Mouse (Mus musculus) kidney, embryonic 14.5 days (tissue): ENCODE results near the gene Mthfd2. TPM values are rescaled to one million over a fixed set of nuclear protein-coding genes. Genes with fewer than 3 reads are reported as not detected.
"Not testable (repeated sequence)": the region's sequence is repeated elsewhere in the genome, so short reads cannot be mapped to it uniquely, and the experiment has no call there.

Experiments
- ATAC-seq: fragments of 200-750 bp; cut with Nextera tagmentation; 2 replicates; pipeline ENCODE4 v1.8.0; 2017; ENCODE audit warnings: moderate number of reproducible peaks, mild to moderate bottlenecking, moderate TSS enrichment, moderate library complexity; ENCODE audit not compliant: low FRiP score, low TSS enrichment
- H3K27ac ChIP-seq: fragments of 300-500 bp; sonication (generic); 2 replicates; pipeline ENCODE4 v1.5.1; 2014; ENCODE audit warnings: low read depth, mild to moderate bottlenecking, low read length, moderate library complexity, mixed read lengths
- H3K27me3 ChIP-seq: fragments of 300-500 bp; sonication (generic); 2 replicates; pipeline ENCODE4 v1.6.1; 2014; ENCODE audit warnings: mild to moderate bottlenecking, low read length; ENCODE audit not compliant: control insufficient read depth, insufficient read depth
- H3K36me3 ChIP-seq: fragments of 300-500 bp; sonication (generic); 2 replicates; pipeline ENCODE4 v1.6.1; 2014; ENCODE audit warnings: low read length, mixed read lengths; ENCODE audit not compliant: control insufficient read depth, insufficient read depth
- H3K4me1 ChIP-seq: fragments of 300-500 bp; sonication (generic); 2 replicates; pipeline ENCODE4 v1.6.1; 2014; ENCODE audit warnings: low read length, mixed read lengths; ENCODE audit not compliant: control insufficient read depth, insufficient read depth
- H3K4me2 ChIP-seq: fragments of 300-500 bp; sonication (generic); replicated peaks from 2 replicates; pipeline ENCODE4 v1.6.1; 2014; ENCODE audit warnings: low read depth, mild to moderate bottlenecking, low read length
- H3K4me3 ChIP-seq: fragments of 300-500 bp; sonication (generic); 2 replicates; pipeline ENCODE4 v1.5.1; 2014; ENCODE audit warnings: mild to moderate bottlenecking, low read length
- H3K9ac ChIP-seq: fragments of 300-500 bp; sonication (generic); 2 replicates; pipeline ENCODE4 v1.6.1; 2014; ENCODE audit warnings: low read depth, mild to moderate bottlenecking, low read length, moderate library complexity
- H3K9me3 ChIP-seq: fragments of 300-500 bp; sonication (generic); 2 replicates; pipeline ENCODE4 v1.6.1; 2016; ENCODE audit warnings: low read length; ENCODE audit not compliant: control insufficient read depth
- whole genome bisulfite sequencing: fragments of 180-500 bp; shearing (Covaris S2); extraction: QIAGEN DNeasy Blood & Tissue Kit; methylation state at CpG from one replicate; pipeline ENCODE4 v1.1.7; 2014; 5-methylcytosine and 5-hydroxymethylcytosine counted together
- polyA plus RNA-seq: library from polyadenylated mRNA; unstranded; fragments of >200 nt; fragmentation: Nextera tagmentation; extraction: Ambion mirVana; gene quantifications from 2 replicates; pipeline ENCODE4 v1.2.1, GENCODE M21; 2014

Gene Mthfd2
- polyA plus RNA-seq, 1 experiment from 2014 or later = 50.8 TPM

DNA sequence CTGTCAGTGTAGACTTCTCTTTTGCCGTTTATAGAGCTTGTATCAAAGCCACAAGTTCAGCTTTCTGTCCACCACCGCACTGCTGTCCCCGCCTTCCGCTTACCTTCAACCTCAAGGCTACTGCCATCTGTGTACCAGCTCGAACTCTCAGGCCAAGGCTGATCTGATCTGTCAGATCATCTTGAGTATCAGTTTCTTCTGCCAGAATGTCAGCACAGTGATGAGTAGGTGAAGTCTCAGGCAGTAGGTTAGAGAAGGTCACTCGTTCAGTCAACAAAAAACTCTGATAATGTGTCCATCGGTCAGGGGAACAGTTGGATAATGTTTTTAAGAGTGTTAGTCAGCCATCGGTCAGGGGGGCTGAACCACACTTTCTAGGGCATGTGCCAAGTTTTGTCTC lies 19.6 kb upstream of the Mthfd2 start:
- not testable (repeated sequence) for H3K4me3 ChIP-seq, H3K4me2 ChIP-seq, H3K9me3 ChIP-seq, ATAC-seq, H3K4me1 ChIP-seq, H3K27ac ChIP-seq, H3K27me3 ChIP-seq, H3K9ac ChIP-seq
- peaks cover 30% of the 10 kb centered on the region for H3K36me3 ChIP-seq
- 91% methylated on average over 8 of the region's 8 CpGs for WGBS

DNA sequence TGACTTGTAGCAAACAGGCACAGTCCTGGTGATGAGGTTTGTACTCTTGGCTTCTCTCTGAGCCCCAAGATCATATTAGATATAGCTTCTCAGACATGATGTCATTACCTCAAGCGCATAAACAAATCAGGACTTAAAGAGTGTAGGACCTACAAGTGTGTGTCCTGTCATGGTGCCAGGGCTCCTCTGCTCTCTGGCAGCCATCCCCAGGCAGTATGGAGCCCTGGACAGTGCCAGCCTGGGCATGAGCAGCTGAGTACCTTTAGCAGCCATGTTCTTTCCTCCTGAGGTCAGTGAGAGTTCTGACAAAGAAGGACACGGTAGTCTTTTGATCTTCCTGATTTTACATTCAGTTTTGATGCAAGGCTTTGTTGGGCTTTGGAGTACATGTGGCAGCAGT lies 17.2 kb upstream of the Mthfd2 start:
- H3K4me1 ChIP-seq = no peaks in the 10 kb centered on the region
- ATAC-seq = no peak
- H3K4me3 ChIP-seq = no peak overlapping the region
- peaks cover 52% of the 10 kb centered on the region for H3K36me3 ChIP-seq
- no peak overlapping the region for H3K4me2 ChIP-seq
- H3K27me3 ChIP-seq = no peaks in the 10 kb centered on the region
- no peak overlapping the region for H3K27ac ChIP-seq
- WGBS = 94% methylated on average over 2 of the region's 2 CpGs
- H3K9ac ChIP-seq = no peak overlapping the region
- H3K9me3 ChIP-seq = no peaks in the 10 kb centered on the region

DNA sequence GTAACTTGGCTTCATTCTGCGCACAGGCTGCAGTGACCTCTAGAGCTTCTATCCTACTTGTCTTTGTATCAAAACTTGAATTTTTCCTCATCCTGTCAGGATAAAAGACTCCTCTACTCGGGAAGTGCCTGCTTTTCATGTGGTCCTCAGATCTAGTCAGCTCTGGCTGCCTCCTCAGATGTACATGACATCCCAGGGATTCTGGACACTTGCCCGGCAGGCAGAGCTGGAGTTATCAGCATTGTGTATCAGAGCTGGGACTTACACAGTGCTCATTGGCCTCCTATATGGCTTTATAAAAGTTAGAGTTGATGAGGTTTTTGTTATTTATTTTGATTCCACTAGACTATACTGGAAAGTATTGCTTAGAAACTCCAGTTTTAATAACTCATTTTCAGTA lies 15.7 kb upstream of the Mthfd2 start:
- no peak overlapping the region for H3K4me3 ChIP-seq
- 79% methylated on average over 3 of the region's 3 CpGs for WGBS
- no peak overlapping the region for H3K4me2 ChIP-seq
- H3K27me3 ChIP-seq = no peaks in the 10 kb centered on the region
- H3K9ac ChIP-seq = no peak overlapping the region
- peaks cover 61% of the 10 kb centered on the region for H3K36me3 ChIP-seq
- H3K4me1 ChIP-seq = no peaks in the 10 kb centered on the region
- no peak for ATAC-seq
- H3K9me3 ChIP-seq = no peaks in the 10 kb centered on the region
- no peak overlapping the region for H3K27ac ChIP-seq

DNA sequence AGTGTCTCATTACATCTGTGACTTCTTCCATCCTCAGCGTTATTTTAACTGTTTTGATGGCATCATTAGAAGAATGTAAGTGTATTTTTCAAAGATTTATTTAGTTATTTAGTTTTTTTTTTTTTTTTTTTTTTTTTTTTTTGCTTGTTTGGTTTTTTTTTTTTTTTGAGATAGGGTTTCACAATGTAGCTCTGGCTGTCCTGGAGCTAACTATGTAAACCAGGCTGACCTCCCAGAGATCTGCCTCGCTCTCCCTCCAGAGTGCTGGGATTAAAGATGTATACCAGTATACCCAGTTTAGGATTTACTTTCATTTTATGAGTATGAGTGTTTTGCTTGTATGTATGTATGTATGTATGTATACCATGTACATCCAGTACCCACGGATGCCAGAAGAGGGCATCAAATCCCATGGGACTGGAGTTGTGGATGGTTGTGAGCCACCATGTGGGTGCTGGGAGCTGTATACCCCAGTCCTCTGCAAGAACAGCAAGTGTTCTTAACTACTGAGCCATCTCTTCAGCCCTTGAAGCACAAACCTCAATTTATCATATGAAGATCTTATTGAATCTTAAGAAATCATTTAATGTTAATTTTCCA lies 2.0 kb upstream of the Mthfd2 start:
- H3K4me3 ChIP-seq = no peak overlapping the region
- H3K9me3 ChIP-seq = no peaks in the 10 kb centered on the region
- 87% methylated on average over 3 of the region's 3 CpGs for WGBS

DNA sequence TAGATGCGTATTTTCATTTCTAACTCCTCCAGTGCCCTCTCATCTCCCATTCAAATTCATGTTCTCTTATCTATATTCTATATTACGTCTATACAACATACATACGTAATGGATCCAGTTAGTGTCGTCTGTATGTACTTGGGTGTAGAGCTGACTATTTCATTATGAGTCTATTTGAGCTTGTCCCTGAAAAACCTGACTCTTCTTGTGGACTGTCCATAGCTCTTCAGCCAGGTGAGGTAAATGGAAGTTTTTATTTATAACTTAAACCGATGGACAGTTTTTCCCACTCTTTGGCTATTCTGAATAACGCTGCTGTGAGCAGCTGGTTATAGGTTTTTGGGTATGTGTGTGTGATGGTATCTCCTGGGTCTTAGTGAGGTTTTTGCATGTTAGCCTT lies 1.1 kb upstream of the Mthfd2 start:
- Histone ChIP-seq H3K9me3 (no peaks in the 10 kb centered on the region), H3K4me2 (peak overlapping the region; percentile 55), H3K27ac (no peak overlapping the region), H3K4me3 (peak overlapping the region; percentile 70), H3K4me1 (peaks cover 7% of the 10 kb centered on the region), H3K9ac (peak overlapping the region; percentile 88; the same call in 1 of the 2 replicates), H3K27me3 (no peaks in the 10 kb centered on the region), H3K36me3 (peaks cover 26% of the 10 kb centered on the region)
- WGBS = 53% methylated on average over 6 of the region's 6 CpGs
- no peak for ATAC-seq

More for the DNA sequence above, 2.0 kb upstream of the Mthfd2 start:
- Histone ChIP-seq H3K4me1 (peaks cover 7% of the 10 kb centered on the region), H3K27ac (no peak overlapping the region), H3K27me3 (no peaks in the 10 kb centered on the region), H3K4me2 (no peak overlapping the region), H3K9ac (no peak overlapping the region), H3K36me3 (peaks cover 34% of the 10 kb centered on the region)
- ATAC-seq = no peak

DNA sequence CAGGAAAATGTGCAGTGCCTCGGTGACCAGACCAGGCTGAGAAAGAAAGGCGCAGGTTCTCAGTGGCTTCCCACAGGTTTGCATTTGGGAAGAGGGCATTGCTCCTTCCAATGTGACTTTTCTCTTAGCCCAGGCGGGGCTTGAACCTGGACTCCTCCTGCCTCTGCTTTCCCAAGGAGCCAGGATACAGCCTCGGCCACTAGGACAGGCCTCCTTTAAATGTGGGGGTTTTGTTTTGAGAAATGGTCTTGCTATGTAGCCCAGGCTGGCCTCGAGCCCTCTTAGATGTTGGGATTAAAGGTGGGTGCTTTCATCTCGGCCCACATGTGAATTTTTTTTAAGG lies 657 bp upstream of the Mthfd2 start:
- H3K27ac ChIP-seq = peak overlapping the region; percentile 92
- peak overlapping the region; percentile 88 for H3K9ac ChIP-seq
- H3K36me3 ChIP-seq = peaks cover 22% of the 10 kb centered on the region
- ATAC-seq = no peak; the same call in 1 of the 2 replicates
- no peaks in the 10 kb centered on the region for H3K27me3 ChIP-seq
- H3K9me3 ChIP-seq = no peaks in the 10 kb centered on the region
- H3K4me2 ChIP-seq = peak overlapping the region; percentile 55
- WGBS = 5% methylated on average over 6 of the region's 6 CpGs
- peaks cover 7% of the 10 kb centered on the region for H3K4me1 ChIP-seq
- H3K4me3 ChIP-seq = peak overlapping the region; percentile 70

DNA sequence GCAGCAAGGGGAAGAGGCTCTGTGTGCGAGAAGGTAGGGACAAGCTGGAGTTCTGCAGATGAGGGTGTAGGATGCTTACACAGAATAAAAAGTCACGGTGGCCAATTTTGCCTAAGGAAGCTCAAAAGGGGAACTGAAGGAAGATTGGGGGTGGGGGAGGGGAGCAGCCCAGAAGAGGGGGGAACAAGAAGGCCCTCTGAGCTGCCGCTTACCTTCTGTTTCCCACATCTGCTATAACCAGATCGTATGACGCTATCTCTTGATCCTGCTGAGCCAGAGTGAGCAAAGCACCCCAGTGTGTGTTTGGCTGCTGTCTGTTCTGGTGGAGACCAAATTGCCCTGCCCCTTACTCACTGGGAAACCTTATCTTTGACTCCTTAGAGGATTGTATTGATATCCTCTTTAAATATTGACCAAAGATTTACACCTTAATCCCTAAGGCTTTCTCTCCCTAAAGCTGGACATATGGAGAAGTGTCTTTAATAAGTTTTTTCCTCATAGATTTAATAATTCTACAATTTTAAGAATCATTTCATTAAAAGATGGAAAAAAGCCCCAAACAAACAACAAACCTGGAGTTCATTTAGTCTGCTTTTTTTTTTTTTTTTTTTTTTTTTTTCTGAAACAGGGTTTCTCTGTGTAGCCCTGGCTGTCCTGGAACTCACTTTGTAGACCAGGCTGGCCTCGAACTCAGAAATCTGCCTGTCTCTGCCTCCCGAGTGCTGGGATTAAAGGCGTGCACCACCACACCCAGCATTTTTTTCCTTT lies 1.9 kb downstream of the Mthfd2 start:
- H3K4me2 ChIP-seq = no peak overlapping the region
- no peaks in the 10 kb centered on the region for H3K27me3 ChIP-seq
- WGBS = 75% methylated on average over 8 of the region's 8 CpGs
- H3K27ac ChIP-seq = no peak overlapping the region
- no peak overlapping the region for H3K9ac ChIP-seq
- peaks cover 7% of the 10 kb centered on the region for H3K4me1 ChIP-seq
- no peaks in the 10 kb centered on the region for H3K36me3 ChIP-seq
- H3K4me3 ChIP-seq = no peak overlapping the region
- no peak for ATAC-seq
- H3K9me3 ChIP-seq = no peaks in the 10 kb centered on the region

DNA sequence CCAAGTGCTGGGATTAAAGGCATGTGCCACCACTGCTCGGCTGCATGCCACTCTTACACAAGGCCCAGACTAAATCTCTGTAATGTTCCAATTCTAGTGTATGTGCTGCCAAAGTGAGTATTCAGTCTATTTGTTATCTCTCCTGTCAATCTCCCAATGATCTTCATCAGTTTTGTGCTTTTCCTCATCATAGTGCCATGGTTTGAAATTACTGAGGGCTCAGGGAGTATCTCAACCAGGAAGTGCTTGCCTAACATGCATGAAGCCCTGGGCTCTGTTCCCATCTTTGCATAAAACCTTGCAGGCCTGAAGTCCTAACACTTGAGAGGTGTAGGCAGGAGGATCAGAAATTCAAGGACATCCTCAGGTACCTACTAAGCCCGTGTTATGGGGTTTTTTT lies 2.9 kb downstream of the Mthfd2 start:
- no peaks in the 10 kb centered on the region for H3K36me3 ChIP-seq
- H3K4me2 ChIP-seq = no peak overlapping the region
- no peak overlapping the region for H3K9ac ChIP-seq
- WGBS = 75% methylated on average over 2 of the region's 2 CpGs
- no peaks in the 10 kb centered on the region for H3K27me3 ChIP-seq
- peaks cover 7% of the 10 kb centered on the region for H3K4me1 ChIP-seq
- H3K4me3 ChIP-seq = no peak overlapping the region
- H3K9me3 ChIP-seq = no peaks in the 10 kb centered on the region
- no peak overlapping the region for H3K27ac ChIP-seq
- ATAC-seq = no peak

DNA sequence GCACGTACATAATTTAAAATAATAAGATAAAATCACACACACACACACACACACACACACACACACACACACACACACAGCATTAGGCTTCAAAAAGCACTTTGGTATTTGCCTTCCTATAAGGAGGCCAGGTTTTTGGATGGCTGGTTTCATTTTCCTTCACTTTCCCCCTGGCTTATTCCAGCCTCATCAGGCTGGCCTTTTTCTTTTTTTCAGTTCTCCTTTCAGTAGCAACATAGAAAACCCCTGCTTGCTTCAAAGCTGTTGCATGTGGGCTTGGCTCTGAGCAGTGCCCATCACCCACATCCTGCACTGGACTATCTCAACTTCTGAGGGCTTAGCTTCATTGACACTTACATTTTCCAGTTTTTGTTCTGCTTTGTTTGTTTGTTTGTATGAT lies 3.8 kb downstream of the Mthfd2 start:
- H3K9me3 ChIP-seq = no peaks in the 10 kb centered on the region
- H3K4me3 ChIP-seq = no peak overlapping the region
- WGBS = 56% methylated on average over 1 of the region's 1 CpGs
- no peaks in the 10 kb centered on the region for H3K36me3 ChIP-seq
- peaks cover 3% of the 10 kb centered on the region for H3K4me1 ChIP-seq
- H3K9ac ChIP-seq = no peak overlapping the region
- no peak for ATAC-seq
- no peaks in the 10 kb centered on the region for H3K27me3 ChIP-seq
- no peak overlapping the region for H3K27ac ChIP-seq
- H3K4me2 ChIP-seq = no peak overlapping the region
